Mouse (Mus musculus): ENCODE data around the gene 1700020L24Rik.

DNA sequence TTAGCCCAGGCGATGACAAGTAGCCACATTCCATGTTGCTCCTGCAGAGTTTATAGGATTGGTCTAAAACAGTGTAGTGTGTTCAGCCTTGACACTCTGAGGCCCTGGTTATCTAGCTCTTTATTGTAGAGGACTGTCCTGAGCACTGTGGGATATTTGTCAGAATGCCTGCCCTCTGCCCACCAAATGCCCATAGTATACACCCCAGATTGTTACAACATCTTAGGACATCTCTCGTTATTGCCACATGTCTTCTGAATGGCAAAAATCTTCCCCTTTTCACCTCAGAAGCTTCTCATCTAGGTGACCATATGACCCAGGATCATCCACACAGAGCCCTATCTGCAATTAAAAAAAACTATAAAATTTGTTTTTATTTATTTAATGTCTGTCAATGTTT is 4.9 kb upstream of the 1700020L24Rik start:
- TF ChIP-seq EP300 (optimal IDR thresholded peaks at IDR 0.05) (no peak), CTCF (IDR thresholded peaks at IDR 0.05; ENCODE audit: low read depth) (no peak)

Measured in stomach, postnatal 0 days (tissue).